Mouse (Mus musculus): ENCODE data around the gene Trim16. TPM values are rescaled to one million over a fixed set of nuclear protein-coding genes. Genes with fewer than 3 reads are reported as not detected.
A peak's percentile ranks its signal among the peaks of the same experiment; 100 is the strongest.

Gene Trim16
- polyA plus RNA-seq, 1 experiment from 2014 or later: 6.1 TPM

DNA sequence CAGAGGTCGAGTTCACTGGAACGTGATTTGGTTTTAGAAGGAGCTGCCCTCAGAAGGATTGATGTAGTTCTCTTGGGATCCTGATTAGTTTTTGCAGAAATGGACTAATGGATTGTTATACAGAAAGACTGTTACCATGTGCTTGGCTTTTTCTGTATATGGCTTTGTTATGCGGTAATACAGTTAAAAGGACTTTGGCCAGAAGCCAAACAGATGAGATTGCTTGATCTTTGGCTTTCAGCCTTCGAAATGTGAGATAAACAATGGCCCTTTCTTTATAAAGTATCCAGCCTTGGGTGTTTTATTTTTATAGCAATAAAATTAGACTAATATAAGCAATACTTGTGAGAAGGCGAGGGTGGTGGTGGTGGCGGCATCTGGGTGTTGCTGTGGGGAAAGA lies 3.4 kb upstream of the Trim16 start:
- WGBS: 85% methylated on average over 6 of the region's 6 CpGs
- Histone ChIP-seq H3K9me3 (no peaks in the 10 kb centered on the region), H3K4me3 (no peak overlapping the region), H3K4me2 (replicated peaks) (no peak overlapping the region), H3K4me1 (peaks cover 14% of the 10 kb centered on the region), H3K9ac (replicated peaks) (no peak overlapping the region), H3K27ac (replicated peaks) (no peak overlapping the region), H3K36me3 (no peaks in the 10 kb centered on the region), H3K27me3 (peaks cover 11% of the 10 kb centered on the region; the same call in 1 of the 2 replicates)
- ATAC-seq (ENCODE audit: low FRiP score, low read depth): no peak

DNA sequence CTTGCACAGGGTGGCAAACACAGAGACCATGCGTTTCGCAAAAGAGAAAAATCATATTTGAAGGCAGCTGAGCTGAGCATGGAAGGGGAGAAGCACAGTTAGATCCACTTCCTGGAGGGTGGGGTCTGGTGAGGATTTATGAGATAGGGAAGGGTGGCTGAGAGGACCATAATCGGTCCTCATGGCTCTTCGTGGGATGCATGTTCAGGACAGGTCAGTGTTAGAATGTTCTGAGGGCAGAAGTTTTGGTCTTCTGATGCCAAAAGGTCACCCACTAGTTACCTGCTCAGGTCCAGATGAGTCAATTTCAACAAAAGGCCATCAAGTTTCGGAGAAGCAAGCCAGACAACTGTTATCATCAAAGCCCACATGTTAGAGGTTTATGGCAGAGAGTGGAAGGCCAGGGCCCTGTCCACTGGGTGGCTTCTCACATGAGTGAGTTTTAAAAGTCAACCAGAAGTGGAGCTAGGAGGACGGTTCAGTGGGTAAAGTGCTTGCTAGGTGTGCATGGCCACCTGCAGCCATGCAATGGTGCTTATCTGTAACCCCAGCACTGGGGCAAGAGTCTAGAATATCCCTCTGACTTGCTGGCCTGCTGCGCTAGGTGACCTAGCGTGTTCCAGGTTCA lies 858 bp upstream of the Trim16 start:
- H3K4me2 ChIP-seq (replicated peaks): no peak overlapping the region
- peaks cover 11% of the 10 kb centered on the region; the same call in 1 of the 2 replicates for H3K27me3 ChIP-seq
- H3K4me3 ChIP-seq: no peak overlapping the region
- peaks cover 14% of the 10 kb centered on the region for H3K4me1 ChIP-seq
- 96% methylated on average over 8 of the region's 8 CpGs for WGBS
- H3K9ac ChIP-seq (replicated peaks): no peak overlapping the region
- ATAC-seq (ENCODE audit: low FRiP score, low read depth): no peak
- H3K27ac ChIP-seq (replicated peaks): no peak overlapping the region
- no peaks in the 10 kb centered on the region for H3K36me3 ChIP-seq
- no peaks in the 10 kb centered on the region for H3K9me3 ChIP-seq

DNA sequence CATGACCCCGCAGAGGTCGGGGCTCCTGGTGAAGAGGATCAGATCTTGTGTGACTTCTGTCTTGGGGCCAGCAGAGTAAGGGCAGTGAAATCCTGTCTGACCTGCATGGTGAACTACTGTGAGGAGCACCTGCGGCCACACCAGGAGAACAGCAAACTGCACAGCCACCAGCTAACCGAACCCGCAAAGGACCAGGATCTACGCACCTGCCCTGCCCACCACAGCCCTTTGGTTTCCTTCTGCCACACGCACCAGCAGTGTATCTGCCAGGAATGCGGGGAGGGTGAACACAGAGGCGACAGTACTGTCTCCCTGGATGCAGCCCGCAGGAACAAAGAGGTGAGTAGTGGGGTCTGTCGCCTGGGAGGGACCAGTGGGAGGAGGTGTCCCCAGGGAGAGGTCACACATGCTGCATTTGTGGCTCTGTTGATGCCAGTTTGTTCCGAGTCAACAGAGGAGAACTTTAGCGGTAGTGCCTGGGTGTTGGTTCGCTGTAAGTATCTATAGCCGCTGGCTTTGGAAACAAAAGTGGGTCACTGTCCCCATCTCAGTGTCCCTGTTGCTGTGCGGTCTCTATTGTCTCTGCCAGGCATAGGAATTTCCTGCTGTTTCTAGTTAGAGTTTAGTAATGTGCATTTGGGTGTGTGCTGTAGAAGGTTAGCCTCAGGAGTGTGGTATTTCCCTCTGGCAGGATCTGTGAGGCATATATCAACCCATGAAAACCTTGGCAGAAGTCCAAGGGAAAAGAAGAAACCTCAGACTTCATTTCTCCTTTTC lies 818 bp downstream of the Trim16 start:
- no peaks in the 10 kb centered on the region for H3K36me3 ChIP-seq
- 27% methylated on average over 16 of the region's 16 CpGs for WGBS
- peak overlapping the region; percentile 49 for H3K9ac ChIP-seq (replicated peaks)
- H3K27me3 ChIP-seq: peaks cover 11% of the 10 kb centered on the region; the same call in 1 of the 2 replicates
- peak overlapping the region; percentile 35 for H3K4me3 ChIP-seq
- H3K4me2 ChIP-seq (replicated peaks): peak overlapping the region; percentile 54
- no peak for ATAC-seq (ENCODE audit: low FRiP score, low read depth)
- peaks cover 14% of the 10 kb centered on the region for H3K4me1 ChIP-seq
- H3K9me3 ChIP-seq: no peaks in the 10 kb centered on the region
- no peak overlapping the region; the same call in 1 of the 2 replicates for H3K27ac ChIP-seq (replicated peaks)

DNA sequence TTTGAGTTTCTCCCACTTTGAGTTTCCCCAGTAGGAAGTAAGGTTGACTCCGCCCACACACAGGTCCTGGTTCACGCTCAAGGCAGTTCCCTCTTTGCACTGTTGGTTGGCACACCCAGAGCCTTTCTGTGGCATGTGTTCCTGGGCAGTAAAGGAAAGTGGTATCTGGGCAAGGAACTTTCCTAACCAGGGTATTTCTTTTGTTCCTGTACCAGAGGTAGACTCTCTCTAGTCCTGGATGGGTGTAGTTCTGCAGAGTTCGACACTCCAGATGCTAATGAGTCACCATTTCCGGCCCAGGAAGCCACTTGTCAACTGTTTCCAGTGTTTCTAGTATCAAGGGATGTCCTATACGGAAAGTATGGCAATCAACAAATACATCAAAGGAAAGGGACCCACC lies 1.9 kb downstream of the Trim16 start:
- peaks cover 14% of the 10 kb centered on the region for H3K4me1 ChIP-seq

DNA sequence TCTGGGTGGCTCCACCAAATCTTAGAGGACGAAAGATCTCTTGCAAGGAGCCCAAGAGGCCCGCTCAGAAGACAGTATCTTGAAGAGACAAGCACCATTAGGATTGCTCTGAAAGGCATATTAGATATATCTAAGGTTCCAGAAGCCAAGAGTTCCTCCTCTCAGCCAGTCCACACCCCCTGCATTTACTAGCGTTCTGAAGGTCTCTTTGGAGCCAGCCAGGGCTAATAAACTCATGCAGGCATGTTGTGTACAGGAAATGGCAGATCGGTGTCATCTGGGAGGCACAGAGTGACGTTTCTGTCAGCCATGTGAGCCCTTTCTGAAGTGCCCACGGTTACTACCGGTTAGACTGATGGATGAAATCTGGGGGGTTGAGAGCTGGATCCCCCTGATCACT lies 4.2 kb downstream of the Trim16 start:
- 82% methylated on average over 7 of the region's 7 CpGs for WGBS
- Histone ChIP-seq H3K4me2 (replicated peaks) (no peak overlapping the region), H3K27me3 (peaks cover 9% of the 10 kb centered on the region; the same call in 1 of the 2 replicates), H3K27ac (replicated peaks) (no peak overlapping the region), H3K9me3 (no peaks in the 10 kb centered on the region), H3K4me1 (peaks cover 14% of the 10 kb centered on the region), H3K4me3 (no peak overlapping the region), H3K36me3 (no peaks in the 10 kb centered on the region), H3K9ac (replicated peaks) (no peak overlapping the region)
- ATAC-seq (ENCODE audit: low FRiP score, low read depth): no peak

More for the DNA sequence above, 1.9 kb downstream of the Trim16 start:
- H3K27ac ChIP-seq (replicated peaks): no peak overlapping the region
- 83% methylated on average over 5 of the region's 5 CpGs for WGBS
- ATAC-seq (ENCODE audit: low FRiP score, low read depth): no peak
- no peak overlapping the region for H3K9ac ChIP-seq (replicated peaks)
- no peaks in the 10 kb centered on the region for H3K9me3 ChIP-seq
- H3K4me2 ChIP-seq (replicated peaks): no peak overlapping the region; the same call in 1 of the 2 replicates
- no peak overlapping the region for H3K4me3 ChIP-seq
- peaks cover 11% of the 10 kb centered on the region; the same call in 1 of the 2 replicates for H3K27me3 ChIP-seq
- no peaks in the 10 kb centered on the region for H3K36me3 ChIP-seq

DNA sequence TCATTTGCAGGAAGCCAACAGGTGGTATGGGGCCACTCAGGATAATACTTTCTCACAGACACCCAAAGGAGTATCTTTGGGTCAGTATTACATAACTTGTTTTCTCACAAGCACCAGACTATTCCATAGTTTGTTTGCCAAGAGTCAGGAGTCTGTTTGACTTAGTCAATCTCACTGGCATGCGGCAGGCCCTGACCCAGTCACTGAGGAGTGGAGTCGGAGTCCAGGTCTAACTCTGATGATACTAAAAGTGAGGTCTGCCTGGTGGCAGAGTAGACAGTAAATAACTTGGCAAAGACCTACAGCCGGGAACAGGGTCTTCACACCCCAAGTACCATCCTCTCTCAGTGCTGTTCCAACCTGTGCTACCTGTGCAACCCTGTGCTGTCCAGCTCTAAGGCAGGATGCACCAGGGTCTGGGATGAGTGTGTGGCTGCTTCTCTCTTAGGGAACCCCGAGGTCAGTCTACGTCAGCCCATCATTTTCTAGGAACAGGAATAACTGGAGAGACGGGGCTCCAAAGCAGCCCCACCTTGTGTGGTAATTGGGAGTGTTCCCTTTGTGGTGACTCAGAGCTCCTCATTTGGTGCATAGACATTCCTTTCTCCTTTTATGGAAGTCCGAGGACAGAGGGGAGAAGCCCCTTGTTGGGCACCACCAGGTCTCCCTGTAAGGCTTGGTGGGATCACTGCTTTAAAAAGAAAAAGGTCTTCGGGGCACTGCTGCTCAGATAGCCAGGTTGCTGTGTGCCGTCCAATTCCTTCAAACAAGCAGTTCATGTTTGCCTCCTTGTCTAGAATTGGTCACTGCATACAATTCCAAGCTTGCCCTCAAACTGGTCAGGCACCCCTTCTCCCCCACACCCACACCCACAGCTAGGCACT lies 5.4 kb downstream of the Trim16 start:
- Histone ChIP-seq H3K9me3 (no peaks in the 10 kb centered on the region), H3K9ac (replicated peaks) (no peak overlapping the region; the same call in 1 of the 2 replicates), H3K4me1 (peaks cover 7% of the 10 kb centered on the region), H3K4me3 (no peak overlapping the region), H3K36me3 (no peaks in the 10 kb centered on the region), H3K4me2 (replicated peaks) (no peak overlapping the region), H3K27ac (replicated peaks) (no peak overlapping the region), H3K27me3 (peaks cover 2% of the 10 kb centered on the region; the same call in 1 of the 2 replicates)
- 82% methylated on average over 9 of the region's 9 CpGs for WGBS
- no peak for ATAC-seq (ENCODE audit: low FRiP score, low read depth)

DNA sequence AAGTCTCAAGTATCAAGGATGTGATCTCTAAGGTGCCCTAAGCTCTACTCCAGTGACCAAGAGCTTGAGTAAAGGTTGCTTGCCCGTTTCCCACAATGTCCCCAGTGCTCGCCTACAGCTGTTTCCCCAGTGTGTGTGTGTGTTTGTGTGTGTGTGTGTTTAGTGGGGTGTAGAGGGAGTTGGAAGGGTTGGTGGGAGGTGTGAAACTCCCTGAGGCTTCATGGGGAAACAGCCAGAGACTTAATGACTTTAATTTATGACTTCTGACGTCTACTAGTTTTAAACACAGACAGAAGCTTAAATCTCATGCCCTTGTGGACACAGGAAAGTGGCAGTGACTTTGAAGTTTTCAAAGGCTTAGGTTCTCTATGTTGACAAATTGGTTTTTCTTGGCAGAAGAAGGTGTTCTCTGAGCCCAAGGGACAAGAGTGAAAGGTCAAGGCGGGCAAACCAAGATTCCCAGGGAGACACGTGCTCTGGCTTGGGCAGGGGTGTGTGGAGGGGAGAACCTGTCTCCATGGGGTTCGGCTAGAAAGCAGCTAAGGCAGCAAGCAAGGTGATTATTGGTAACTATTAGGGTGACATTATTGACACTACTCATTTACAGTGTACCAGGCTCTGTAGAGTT lies 6.2 kb downstream of the Trim16 start:
- ATAC-seq (ENCODE audit: low FRiP score, low read depth): no peak
- Histone ChIP-seq H3K36me3 (no peaks in the 10 kb centered on the region), H3K4me1 (no peaks in the 10 kb centered on the region), H3K27me3 (no peaks in the 10 kb centered on the region), H3K9ac (replicated peaks) (no peak overlapping the region), H3K9me3 (no peaks in the 10 kb centered on the region), H3K27ac (replicated peaks) (no peak overlapping the region), H3K4me2 (replicated peaks) (no peak overlapping the region), H3K4me3 (no peak overlapping the region)
- WGBS: 78% methylated on average over 6 of the region's 6 CpGs

DNA sequence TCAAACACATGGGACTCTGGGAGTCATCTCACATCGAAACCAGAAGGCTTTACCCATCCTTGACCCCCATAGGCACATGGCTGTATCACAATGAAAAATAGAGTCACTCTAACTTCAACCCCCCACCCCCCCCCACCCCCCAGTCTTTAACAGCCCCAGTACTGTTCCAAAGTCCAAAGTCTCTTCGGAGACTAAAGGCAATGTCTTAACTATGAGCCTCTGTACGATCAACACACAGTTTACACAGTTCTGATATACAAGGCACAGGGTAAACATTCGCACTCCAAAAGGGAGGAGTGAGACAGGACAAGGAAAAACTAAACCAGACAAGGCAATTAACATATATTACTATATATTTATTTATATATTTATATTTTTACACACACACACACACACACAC lies 7.1 kb downstream of the Trim16 start:
- no peaks in the 10 kb centered on the region for H3K4me1 ChIP-seq
- H3K9me3 ChIP-seq: no peaks in the 10 kb centered on the region
- H3K36me3 ChIP-seq: no peaks in the 10 kb centered on the region
- ATAC-seq (ENCODE audit: low FRiP score, low read depth): no peak
- H3K9ac ChIP-seq (replicated peaks): no peak overlapping the region
- H3K4me2 ChIP-seq (replicated peaks): no peak overlapping the region
- H3K27ac ChIP-seq (replicated peaks): no peak overlapping the region
- no peaks in the 10 kb centered on the region for H3K27me3 ChIP-seq
- no peak overlapping the region for H3K4me3 ChIP-seq
- WGBS: 80% methylated on average over 4 of the region's 4 CpGs

DNA sequence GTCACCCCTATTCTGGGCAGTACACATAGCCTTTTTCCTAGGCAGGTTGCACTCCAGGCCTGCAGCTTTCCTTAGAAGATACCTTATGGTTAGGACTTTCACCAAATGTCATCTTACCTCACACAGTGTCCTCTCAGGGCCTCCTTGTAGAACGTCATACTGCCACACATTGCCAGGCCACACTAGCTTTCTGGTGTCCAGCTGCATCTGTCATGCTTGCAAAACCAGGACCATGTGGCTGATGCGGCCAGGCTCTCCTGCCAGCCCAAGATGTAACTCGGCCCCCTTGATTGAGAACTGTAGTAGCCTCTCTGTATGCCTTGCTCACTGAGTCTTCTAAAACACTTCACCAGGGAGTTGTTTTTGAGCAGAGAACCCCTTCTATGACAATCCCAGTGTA lies 7.9 kb downstream of the Trim16 start:
- H3K4me3 ChIP-seq: no peak overlapping the region
- no peaks in the 10 kb centered on the region for H3K27me3 ChIP-seq
- H3K9me3 ChIP-seq: no peaks in the 10 kb centered on the region
- no peak overlapping the region for H3K9ac ChIP-seq (replicated peaks)
- H3K36me3 ChIP-seq: no peaks in the 10 kb centered on the region
- WGBS: 82% methylated on average over 3 of the region's 3 CpGs
- no peak overlapping the region for H3K4me2 ChIP-seq (replicated peaks)
- no peak overlapping the region for H3K27ac ChIP-seq (replicated peaks)
- no peaks in the 10 kb centered on the region for H3K4me1 ChIP-seq
- no peak for ATAC-seq (ENCODE audit: low FRiP score, low read depth)

DNA sequence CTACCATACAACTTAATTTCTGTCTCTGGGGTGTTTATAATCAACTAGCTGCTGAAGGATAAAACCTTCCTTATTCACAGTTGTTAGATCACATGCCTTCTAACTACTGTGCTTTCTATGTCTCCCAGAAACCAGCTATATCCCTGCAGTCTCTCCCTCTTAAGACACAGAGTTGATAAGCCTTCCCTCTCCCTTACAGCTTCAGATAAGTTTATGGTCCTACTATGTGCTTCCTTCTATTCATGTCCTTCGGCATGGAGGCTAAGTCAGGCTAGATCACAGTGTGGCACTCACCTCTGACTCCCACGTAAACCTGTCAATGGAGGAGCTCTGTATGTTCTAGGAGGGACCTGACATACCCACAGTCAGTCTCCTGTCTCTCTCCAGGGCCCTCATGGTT lies 10.4 kb downstream of the Trim16 start:
- Histone ChIP-seq H3K4me1 (no peaks in the 10 kb centered on the region), H3K4me2 (replicated peaks) (no peak overlapping the region), H3K36me3 (no peaks in the 10 kb centered on the region), H3K27me3 (no peaks in the 10 kb centered on the region), H3K9me3 (no peaks in the 10 kb centered on the region), H3K27ac (replicated peaks) (no peak overlapping the region), H3K9ac (replicated peaks) (no peak overlapping the region), H3K4me3 (no peak overlapping the region)
- WGBS: 83% methylated on average over 2 of the region's 2 CpGs
- ATAC-seq (ENCODE audit: low FRiP score, low read depth): no peak

DNA sequence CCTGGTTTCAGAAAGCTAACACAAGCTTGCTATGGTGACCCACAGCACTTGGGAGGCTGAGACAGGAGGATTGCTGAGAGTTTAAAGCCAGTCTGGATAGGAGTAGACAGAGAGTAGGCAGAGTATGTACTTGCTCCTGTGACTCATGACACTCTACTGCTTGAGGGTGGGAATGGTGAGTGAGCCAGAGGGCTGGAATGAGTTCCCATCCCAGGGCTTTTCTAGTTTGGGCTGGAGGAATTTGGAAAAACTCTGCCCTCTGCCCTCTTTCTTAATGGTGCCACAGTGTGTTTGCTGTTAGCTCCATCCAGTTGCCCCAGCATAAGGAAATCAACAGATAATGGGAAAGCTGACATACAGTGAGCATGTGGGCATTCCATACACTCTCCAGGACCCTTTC lies 11.9 kb downstream of the Trim16 start:
- no peaks in the 10 kb centered on the region for H3K36me3 ChIP-seq
- H3K4me1 ChIP-seq: no peaks in the 10 kb centered on the region
- H3K27me3 ChIP-seq: no peaks in the 10 kb centered on the region
- no peaks in the 10 kb centered on the region for H3K9me3 ChIP-seq
- no peak overlapping the region for H3K4me2 ChIP-seq (replicated peaks)
- no peak for ATAC-seq (ENCODE audit: low FRiP score, low read depth)
- H3K9ac ChIP-seq (replicated peaks): no peak overlapping the region
- H3K27ac ChIP-seq (replicated peaks): no peak overlapping the region
- no peak overlapping the region for H3K4me3 ChIP-seq

All from midbrain, embryonic 12.5 days (tissue).